Mouse (Mus musculus) neural tube, embryonic 11.5 days (tissue): ENCODE data around the gene Plxna1. TPM values are rescaled to one million over a fixed set of nuclear protein-coding genes. Genes with fewer than 3 reads are reported as not detected.

ENCODE experiments used
- ATAC-seq: fragments of 200-750 bp; cut with Nextera tagmentation; 2 replicates; pipeline ENCODE4 v1.8.0; 2017; ENCODE audit warnings: moderate number of reproducible peaks, mild to moderate bottlenecking, moderate TSS enrichment, moderate library complexity; ENCODE audit not compliant: insufficient read depth, low FRiP score, low TSS enrichment
- DNase-seq: peaks from one replicate; pipeline ENCODE4 v3.0.0-alpha.2; 2015; ENCODE audit warnings: low spot score
- H3K27ac ChIP-seq: fragments of 300-500 bp; sonication (generic); 2 replicates; pipeline ENCODE4 v1.5.1; 2014; ENCODE audit warnings: low read depth, mild to moderate bottlenecking, low read length
- H3K27me3 ChIP-seq: fragments of 300-500 bp; sonication (generic); 2 replicates; pipeline ENCODE4 v1.6.1; 2014; ENCODE audit warnings: mild to moderate bottlenecking, low read length, mixed read lengths; ENCODE audit not compliant: control insufficient read depth, insufficient read depth
- H3K36me3 ChIP-seq: fragments of 300-500 bp; sonication (generic); 2 replicates; pipeline ENCODE4 v1.6.1; 2014; ENCODE audit warnings: mild to moderate bottlenecking, low read length, moderate library complexity, mixed read lengths; ENCODE audit not compliant: control insufficient read depth, insufficient read depth
- H3K4me1 ChIP-seq: fragments of 300-500 bp; sonication (generic); 2 replicates; pipeline ENCODE4 v1.6.1; 2014; ENCODE audit warnings: low read length, mixed read lengths; ENCODE audit not compliant: control insufficient read depth, insufficient read depth
- H3K4me2 ChIP-seq: fragments of 300-500 bp; sonication (generic); 2 replicates; pipeline ENCODE4 v1.6.1; 2014; ENCODE audit warnings: low read depth, mild to moderate bottlenecking, moderate library complexity
- H3K4me3 ChIP-seq: fragments of 300-500 bp; sonication (generic); 2 replicates; pipeline ENCODE4 v1.5.1; 2014; ENCODE audit warnings: low read depth, low read length
- H3K9ac ChIP-seq: fragments of 300-500 bp; sonication (generic); 2 replicates; pipeline ENCODE4 v1.6.1; 2014; ENCODE audit warnings: mild to moderate bottlenecking, low read length
- H3K9me3 ChIP-seq: fragments of 300-500 bp; sonication (generic); 2 replicates; pipeline ENCODE4 v1.6.1; 2016; ENCODE audit warnings: low read length; ENCODE audit not compliant: control insufficient read depth
- WGBS: fragments of 180-500 bp; shearing (Covaris S2); extraction: QIAGEN DNeasy Blood & Tissue Kit; methylation state at CpG from one replicate; pipeline ENCODE4 v1.1.7; 2014; 5-methylcytosine and 5-hydroxymethylcytosine counted together
- polyA plus RNA-seq: library from polyadenylated mRNA; unstranded; fragments of >200 nt; fragmentation: Nextera tagmentation; extraction: Ambion mirVana; gene quantifications from 2 replicates; pipeline ENCODE4 v1.2.1, GENCODE M21; 2014

Plxna1 gene
- polyA plus RNA-seq, 1 experiment from 2014 or later = 38.3 TPM

GRCm38 (mm10) chr6:89378264-89378663, 15.8 kb upstream of the Plxna1 start:
- ATAC-seq = no peak
- Histone ChIP-seq H3K4me3 (no peak overlapping the region), H3K27ac (no peak overlapping the region), H3K36me3 (no peaks in the 10 kb centered on the region), H3K9ac (no peak overlapping the region), H3K27me3 (no peaks in the 10 kb centered on the region), H3K9me3 (no peaks in the 10 kb centered on the region), H3K4me2 (no peak overlapping the region), H3K4me1 (no peaks in the 10 kb centered on the region)
- DNase-seq = no peak
- WGBS = 61% methylated on average over 2 of the region's 2 CpGs

GRCm38 (mm10) chr6:89368812-89369211, 6.4 kb upstream of the Plxna1 start:
- no peak overlapping the region for H3K4me3 ChIP-seq
- no peak overlapping the region for H3K9ac ChIP-seq
- no peaks in the 10 kb centered on the region for H3K27me3 ChIP-seq
- ATAC-seq (no peak), DNase-seq (no peak)
- H3K9me3 ChIP-seq = no peaks in the 10 kb centered on the region
- H3K27ac ChIP-seq = no peak overlapping the region
- H3K4me1 ChIP-seq = no peaks in the 10 kb centered on the region
- no peak overlapping the region for H3K4me2 ChIP-seq
- no peaks in the 10 kb centered on the region for H3K36me3 ChIP-seq

GRCm38 (mm10) chr6:89364342-89364741, 1.9 kb upstream of the Plxna1 start:
- Histone ChIP-seq H3K27me3 (no peaks in the 10 kb centered on the region), H3K9ac (no peak overlapping the region), H3K27ac (no peak overlapping the region), H3K36me3 (no peaks in the 10 kb centered on the region), H3K9me3 (no peaks in the 10 kb centered on the region), H3K4me3 (no peak overlapping the region), H3K4me2 (no peak overlapping the region), H3K4me1 (peaks cover 20% of the 10 kb centered on the region)
- no peak for DNase-seq
- WGBS = 51% methylated on average over 3 of the region's 3 CpGs
- ATAC-seq = no peak

- WGBS = 4% methylated on average over 16 of the region's 16 CpGs
- H3K27me3 ChIP-seq = no peaks in the 10 kb centered on the region
- DNase-seq (no peak), ATAC-seq (peak; percentile 38; the same call in 1 of the 2 replicates)
- peak overlapping the region; percentile 76 for H3K4me2 ChIP-seq
- peak overlapping the region; percentile 57; the same call in 1 of the 2 replicates for H3K9ac ChIP-seq
- H3K4me3 ChIP-seq = peak overlapping the region; percentile 98
- peaks cover 24% of the 10 kb centered on the region for H3K4me1 ChIP-seq
- no peaks in the 10 kb centered on the region for H3K9me3 ChIP-seq
- no peaks in the 10 kb centered on the region for H3K36me3 ChIP-seq
- H3K27ac ChIP-seq = no peak overlapping the region
Observed at GRCm38 (mm10) chr6:89363107-89363451, 659 bp upstream of the Plxna1 start.

- peaks cover under 1% of the 10 kb centered on the region; the same call in 1 of the 2 replicates for H3K36me3 ChIP-seq
- H3K9me3 ChIP-seq = no peaks in the 10 kb centered on the region
- peak overlapping the region; percentile 74 for H3K4me2 ChIP-seq
- peaks cover 24% of the 10 kb centered on the region for H3K4me1 ChIP-seq
- no peaks in the 10 kb centered on the region for H3K27me3 ChIP-seq
- 0 out of 2 replicates have a peak overlapping the region, but pooled peaks have one; percentile 63 for H3K27ac ChIP-seq
- peak overlapping the region; percentile 98 for H3K4me3 ChIP-seq
- ATAC-seq = peak; percentile 35
- peak overlapping the region; percentile 96 for H3K9ac ChIP-seq
- DNase-seq = peak; percentile 61
- WGBS = under 1% methylated on average over 67 of the region's 80 CpGs
Observed at GRCm38 (mm10) chr6:89361418-89362280, 771 bp downstream of the Plxna1 start.

GRCm38 (mm10) chr6:89360709-89361417, 1.6 kb downstream of the Plxna1 start:
- 66% methylated on average over 8 of the region's 8 CpGs for WGBS
- ATAC-seq = peak; percentile 6; the same call in 1 of the 2 replicates
- Histone ChIP-seq H3K36me3 (peaks cover 2% of the 10 kb centered on the region; the same call in 1 of the 2 replicates), H3K4me1 (peaks cover 24% of the 10 kb centered on the region), H3K27ac (no peak overlapping the region), H3K27me3 (no peaks in the 10 kb centered on the region), H3K4me3 (peak overlapping the region; percentile 98), H3K9ac (peak overlapping the region; percentile 96), H3K4me2 (peak overlapping the region; percentile 74), H3K9me3 (no peaks in the 10 kb centered on the region)
- no peak for DNase-seq

- no peaks in the 10 kb centered on the region for H3K27me3 ChIP-seq
- peak overlapping the region; percentile 18 for H3K9ac ChIP-seq
- no peak overlapping the region for H3K27ac ChIP-seq
- ATAC-seq = no peak
- H3K4me2 ChIP-seq = peak overlapping the region; percentile 74
- peaks cover 2% of the 10 kb centered on the region; the same call in 1 of the 2 replicates for H3K36me3 ChIP-seq
- no peak for DNase-seq
- peaks cover 28% of the 10 kb centered on the region for H3K4me1 ChIP-seq
- 67% methylated on average over 20 of the region's 20 CpGs for WGBS
- H3K9me3 ChIP-seq = no peaks in the 10 kb centered on the region
- peak overlapping the region; percentile 98 for H3K4me3 ChIP-seq
Observed at GRCm38 (mm10) chr6:89359771-89360708, 2.4 kb downstream of the Plxna1 start.

GRCm38 (mm10) chr6:89359192-89359591, 3.2 kb downstream of the Plxna1 start:
- H3K9ac ChIP-seq = peak overlapping the region; percentile 18; the same call in 1 of the 2 replicates

More at GRCm38 (mm10) chr6:89359192-89359591, 3.2 kb downstream of the Plxna1 start:
- Histone ChIP-seq H3K36me3 (peaks cover 8% of the 10 kb centered on the region), H3K27me3 (no peaks in the 10 kb centered on the region), H3K4me2 (no peak overlapping the region; the same call in 1 of the 2 replicates), H3K9me3 (no peaks in the 10 kb centered on the region), H3K27ac (no peak overlapping the region), H3K4me1 (peaks cover 28% of the 10 kb centered on the region), H3K4me3 (no peak overlapping the region)
- DNase-seq (no peak), ATAC-seq (no peak)
- 98% methylated on average over 3 of the region's 3 CpGs for WGBS
